Mouse (Mus musculus): Measurements from ENCODE around the gene Cd180. TPM values are rescaled to one million over a fixed set of nuclear protein-coding genes. Genes with fewer than 3 reads are reported as not detected.

Cd180 gene
- polyA plus RNA-seq, 1 experiment from 2014 or later = 726 TPM

GRCm38 (mm10) chr13:102765216-102765615 is 71.9 kb downstream of the Cd180 start:
- Histone ChIP-seq H3K36me3 (ENCODE audit: inconsistent target) (no peaks in the 10 kb centered on the region; the same call in 1 of the 2 replicates), H3K4me3 (ENCODE audit: inconsistent target) (no peak overlapping the region), H3K79me2 (ENCODE audit: inconsistent target) (no peaks in the 10 kb centered on the region), H3K27ac (no peak overlapping the region)
- WGBS (ENCODE audit: missing documents) = 99% methylated on average over 11 of the region's 11 CpGs

- Histone ChIP-seq H3K79me2 (ENCODE audit: inconsistent target) (no peaks in the 10 kb centered on the region), H3K4me3 (ENCODE audit: inconsistent target) (no peak overlapping the region), H3K36me3 (ENCODE audit: inconsistent target) (no peaks in the 10 kb centered on the region; the same call in 1 of the 2 replicates), H3K27ac (no peak overlapping the region)
- WGBS (ENCODE audit: missing documents) = 95% methylated on average over 7 of the region's 7 CpGs
Observed at GRCm38 (mm10) chr13:102767110-102767509, 73.8 kb downstream of the Cd180 start.

GRCm38 (mm10) chr13:102768512-102768911 is 75.2 kb downstream of the Cd180 start:
- Histone ChIP-seq H3K4me3 (ENCODE audit: inconsistent target) (no peak overlapping the region), H3K36me3 (ENCODE audit: inconsistent target) (no peaks in the 10 kb centered on the region; the same call in 1 of the 2 replicates), H3K79me2 (ENCODE audit: inconsistent target) (no peaks in the 10 kb centered on the region), H3K27ac (no peak overlapping the region)
- 98% methylated on average over 10 of the region's 11 CpGs for WGBS (ENCODE audit: missing documents)

GRCm38 (mm10) chr13:102770194-102770593 is 76.8 kb downstream of the Cd180 start:
- 85% methylated on average over 8 of the region's 8 CpGs for WGBS (ENCODE audit: missing documents)
- no peak overlapping the region for H3K27ac ChIP-seq
- H3K79me2 ChIP-seq (ENCODE audit: inconsistent target) = no peaks in the 10 kb centered on the region
- H3K4me3 ChIP-seq (ENCODE audit: inconsistent target) = no peak overlapping the region
- no peaks in the 10 kb centered on the region; the same call in 1 of the 2 replicates for H3K36me3 ChIP-seq (ENCODE audit: inconsistent target)

GRCm38 (mm10) chr13:102773169-102773568 is 79.8 kb downstream of the Cd180 start:
- Histone ChIP-seq H3K27ac (no peak overlapping the region), H3K79me2 (ENCODE audit: inconsistent target) (no peaks in the 10 kb centered on the region), H3K4me3 (ENCODE audit: inconsistent target) (no peak overlapping the region), H3K36me3 (ENCODE audit: inconsistent target) (no peaks in the 10 kb centered on the region)
- WGBS (ENCODE audit: missing documents) = 92% methylated on average over 9 of the region's 9 CpGs

GRCm38 (mm10) chr13:102774786-102775201 is 81.4 kb downstream of the Cd180 start:
- Histone ChIP-seq H3K36me3 (ENCODE audit: inconsistent target) (no peaks in the 10 kb centered on the region), H3K27ac (no peak overlapping the region), H3K4me3 (ENCODE audit: inconsistent target) (no peak overlapping the region), H3K79me2 (ENCODE audit: inconsistent target) (no peaks in the 10 kb centered on the region)
- WGBS (ENCODE audit: missing documents) = 95% methylated on average over 7 of the region's 7 CpGs

GRCm38 (mm10) chr13:102775506-102775905 is 82.1 kb downstream of the Cd180 start:
- Histone ChIP-seq H3K36me3 (ENCODE audit: inconsistent target) (no peaks in the 10 kb centered on the region), H3K79me2 (ENCODE audit: inconsistent target) (no peaks in the 10 kb centered on the region), H3K27ac (no peak overlapping the region), H3K4me3 (ENCODE audit: inconsistent target) (no peak overlapping the region)
- WGBS (ENCODE audit: missing documents) = 85% methylated on average over 6 of the region's 6 CpGs

GRCm38 (mm10) chr13:102778859-102779258 is 85.5 kb downstream of the Cd180 start:
- Histone ChIP-seq H3K4me3 (ENCODE audit: inconsistent target) (no peak overlapping the region), H3K36me3 (ENCODE audit: inconsistent target) (no peaks in the 10 kb centered on the region)

GRCm38 (mm10) chr13:102779275-102779674 is 85.9 kb downstream of the Cd180 start:
- Histone ChIP-seq H3K27ac (no peak overlapping the region), H3K36me3 (ENCODE audit: inconsistent target) (no peaks in the 10 kb centered on the region), H3K4me3 (ENCODE audit: inconsistent target) (no peak overlapping the region), H3K79me2 (ENCODE audit: inconsistent target) (no peaks in the 10 kb centered on the region)
- WGBS (ENCODE audit: missing documents) = 84% methylated on average over 3 of the region's 3 CpGs

More at GRCm38 (mm10) chr13:102778859-102779258, 85.5 kb downstream of the Cd180 start:
- Histone ChIP-seq H3K79me2 (ENCODE audit: inconsistent target) (no peaks in the 10 kb centered on the region), H3K27ac (no peak overlapping the region)
- 95% methylated on average over 3 of the region's 3 CpGs for WGBS (ENCODE audit: missing documents)

GRCm38 (mm10) chr13:102783531-102784310 is 90.4 kb downstream of the Cd180 start:
- WGBS (ENCODE audit: missing documents) = 95% methylated on average over 7 of the region's 7 CpGs
- no peak overlapping the region for H3K4me3 ChIP-seq (ENCODE audit: inconsistent target)
- no peaks in the 10 kb centered on the region for H3K79me2 ChIP-seq (ENCODE audit: inconsistent target)
- no peaks in the 10 kb centered on the region for H3K36me3 ChIP-seq (ENCODE audit: inconsistent target)
- no peak overlapping the region for H3K27ac ChIP-seq

- Histone ChIP-seq H3K36me3 (ENCODE audit: inconsistent target) (no peaks in the 10 kb centered on the region), H3K27ac (no peak overlapping the region), H3K4me3 (ENCODE audit: inconsistent target) (no peak overlapping the region), H3K79me2 (ENCODE audit: inconsistent target) (no peaks in the 10 kb centered on the region)
- WGBS (ENCODE audit: missing documents) = 95% methylated on average over 10 of the region's 10 CpGs
Observed at GRCm38 (mm10) chr13:102786666-102787230, 93.4 kb downstream of the Cd180 start.

Measured in macrophage (primary cell).